Mouse (Mus musculus): Measurements from ENCODE around the gene Pxmp2. TPM values are rescaled to one million over a fixed set of nuclear protein-coding genes. Genes with fewer than 3 reads are reported as not detected.

Gene Pxmp2
- polyA plus RNA-seq, 1 experiment from 2014 or later, result 14.1 TPM

Other genes with a start within 250 kb of the Pxmp2 start
- gene Gm17655, start 213.7 kb downstream of the Pxmp2 start, polyA plus RNA-seq (2014; fragmentation: Nextera tagmentation; extraction: Ambion mirVana), result 5.1 and 5.3 TPM in 2 replicates
- 1.5 and 1.6 TPM in 2 replicates for gene Gm35315, start 191.8 kb downstream of the Pxmp2 start, polyA plus RNA-seq (2014; fragmentation: Nextera tagmentation; extraction: Ambion mirVana)
- gene Plcxd1, start 186.2 kb downstream of the Pxmp2 start, polyA plus RNA-seq (2014; fragmentation: Nextera tagmentation; extraction: Ambion mirVana), result 1.2 and 1.4 TPM in 2 replicates
- gene Gtpbp6, start 178.0 kb downstream of the Pxmp2 start, polyA plus RNA-seq (2014; fragmentation: Nextera tagmentation; extraction: Ambion mirVana), result 32.1 and 32.5 TPM in 2 replicates
- 5.2 and 6.1 TPM in 2 replicates for gene Zfp605, start 176.1 kb downstream of the Pxmp2 start, polyA plus RNA-seq (2014; fragmentation: Nextera tagmentation; extraction: Ambion mirVana)
- gene Chfr, start 150.3 kb downstream of the Pxmp2 start, polyA plus RNA-seq (2014; fragmentation: Nextera tagmentation; extraction: Ambion mirVana), result 28.6 and 40.8 TPM in 2 replicates
- gene Golga3, start 109.5 kb downstream of the Pxmp2 start, polyA plus RNA-seq (2014; fragmentation: Nextera tagmentation; extraction: Ambion mirVana), result 11.7 and 22.6 TPM in 2 replicates
- gene Ankle2, start 55.2 kb downstream of the Pxmp2 start, polyA plus RNA-seq (2014; fragmentation: Nextera tagmentation; extraction: Ambion mirVana), result 33.2 and 43.1 TPM in 2 replicates
- gene Pgam5, start 16.3 kb downstream of the Pxmp2 start, polyA plus RNA-seq (2014; fragmentation: Nextera tagmentation; extraction: Ambion mirVana), result 64.1 and 85.2 TPM in 2 replicates
- 35.1 and 40.0 TPM in 2 replicates for gene Pole, start 120 bp upstream of the Pxmp2 start, polyA plus RNA-seq (2014; fragmentation: Nextera tagmentation; extraction: Ambion mirVana)
- 0.89 and 0.95 TPM in 2 replicates for gene P2rx2, start 57.0 kb upstream of the Pxmp2 start, polyA plus RNA-seq (2014; fragmentation: Nextera tagmentation; extraction: Ambion mirVana)
- not detected in 2 replicates for gene Lrcol1, start 58.5 kb upstream of the Pxmp2 start, polyA plus RNA-seq (2014; fragmentation: Nextera tagmentation; extraction: Ambion mirVana)
- 15.7 and 16.7 TPM in 2 replicates for gene Fbrsl1, start 162.3 kb upstream of the Pxmp2 start, polyA plus RNA-seq (2014; fragmentation: Nextera tagmentation; extraction: Ambion mirVana)